Comparison of ENCODE assay signal across 1 mouse cellular context in the genomic region with DNA sequence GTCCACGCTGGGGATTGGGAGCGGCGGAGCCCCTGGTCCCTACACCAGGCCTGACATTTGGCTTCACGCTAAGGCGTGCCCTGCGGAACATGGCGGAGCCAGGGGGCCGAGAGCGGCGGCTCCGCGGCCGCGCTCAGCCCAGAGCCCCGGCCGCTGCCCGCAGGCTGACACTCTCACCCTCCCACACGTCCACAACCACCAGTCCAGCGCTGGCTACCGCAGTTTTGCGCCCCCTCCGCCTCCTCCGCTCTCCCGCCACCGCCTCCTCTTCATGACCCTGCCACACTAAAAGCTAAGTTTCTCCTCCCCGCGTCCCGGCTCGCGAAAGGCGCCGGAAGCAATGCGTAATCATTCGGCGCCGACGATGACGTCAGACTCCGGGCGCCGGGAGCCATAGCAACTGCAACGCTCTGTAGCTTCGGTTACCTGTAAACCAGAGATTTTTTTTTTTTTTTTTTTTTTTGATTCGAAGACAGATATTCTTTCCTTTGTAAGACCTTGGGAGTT.
TF ChIP-seq lines count a peak whose summit lies in the region.

A gene (minus strand): TSS at position 323 of the 507 bp plus-strand sequence.

TF ChIP-seq in CH12.LX, 34 proteins besides CTCF, POLR2A, EP300 and RAD21 (continued from another document):
- peak; percentile 61 for TF ChIP-seq IRF4 (IDR thresholded peaks at IDR 0.05; ENCODE audit: low read depth, low read length)
- peak; percentile 82 for TF ChIP-seq ELF1 (IDR thresholded peaks at IDR 0.05; ENCODE audit: low read depth, low read length)
- TF ChIP-seq TCF12 (IDR thresholded peaks at IDR 0.05; ENCODE audit: low read depth, low read length): peak; percentile 91; the same call in 1 of the 2 replicates
- no peak; the same call in 1 of the 2 replicates for TF ChIP-seq MEF2A (IDR thresholded peaks at IDR 0.05; ENCODE audit: borderline replicate concordance, low read depth, low read length)
- peak; percentile 89 for TF ChIP-seq NELFE (IDR thresholded peaks at IDR 0.05; ENCODE audit: low read depth, low read length)
- TF ChIP-seq KAT2A (IDR thresholded peaks at IDR 0.05; ENCODE audit: insufficient replicate concordance, low read length): peak; percentile 84; the same call in 1 of the 2 replicates
- no peak for TF ChIP-seq GABPA (IDR thresholded peaks at IDR 0.05; ENCODE audit: insufficient replicate concordance, low read depth, low read length)
- peak; percentile 70 for TF ChIP-seq ZMIZ1 (IDR thresholded peaks at IDR 0.05; ENCODE audit: low read depth, low read length)
- TF ChIP-seq POLR2AphosphoS2 (IDR thresholded peaks at IDR 0.05; ENCODE audit: low read depth, low read length): peak; percentile 83
- TF ChIP-seq CHD1 (IDR thresholded peaks at IDR 0.05; ENCODE audit: low read depth, low read length): no peak
- no peak for TF ChIP-seq USF2 (conservative IDR thresholded peaks at IDR 0.05; ENCODE audit: low read depth, low read length)
- peak; percentile 41; the same call in 1 of the 2 replicates for TF ChIP-seq TBP (conservative IDR thresholded peaks at IDR 0.05; ENCODE audit: low read depth, low read length)
- 0 out of 2 replicates have a peak, but pooled peaks have one; percentile 20 for TF ChIP-seq UBTF (IDR thresholded peaks at IDR 0.05; ENCODE audit: low read depth, low read length)
- TF ChIP-seq ZKSCAN1 (IDR thresholded peaks at IDR 0.05; ENCODE audit: borderline replicate concordance, low read depth, low read length): no peak
- TF ChIP-seq HCFC1 (IDR thresholded peaks at IDR 0.05; ENCODE audit: low read depth, low read length): peak; percentile 92
- peak; percentile 100 for TF ChIP-seq SIN3A (IDR thresholded peaks at IDR 0.05; ENCODE audit: low read length)
- TF ChIP-seq MAX (IDR thresholded peaks at IDR 0.05; ENCODE audit: low read length): peak; percentile 7; the same call in 1 of the 2 replicates
- TF ChIP-seq ZNF384 (IDR thresholded peaks at IDR 0.05; ENCODE audit: low read depth, low read length): peak; percentile 95
- TF ChIP-seq MAZ (IDR thresholded peaks at IDR 0.05; ENCODE audit: low read depth, low read length): 0 out of 2 replicates have a peak, but pooled peaks have one; percentile 68
- 0 out of 2 replicates have a peak, but pooled peaks have one; percentile 25 for TF ChIP-seq MYC (IDR thresholded peaks at IDR 0.05; ENCODE audit: low read depth, low read length)
- peak; percentile 97 for TF ChIP-seq MXI1 (IDR thresholded peaks at IDR 0.05; ENCODE audit: low read depth, low read length)
- no peak for TF ChIP-seq E2F4 (IDR thresholded peaks at IDR 0.05; ENCODE audit: insufficient replicate concordance, low read depth, low read length)
- no peak for TF ChIP-seq PAX5 (IDR thresholded peaks at IDR 0.05; ENCODE audit: low read length)
- TF ChIP-seq MAFK (IDR thresholded peaks at IDR 0.05; ENCODE audit: insufficient replicate concordance, low read length): no peak
- TF ChIP-seq ETS1 (conservative IDR thresholded peaks at IDR 0.05; ENCODE audit: low read depth, low read length): peak; percentile 30; the same call in 1 of the 2 replicates
